Mouse (Mus musculus) heart, postnatal 0 days (tissue): ENCODE results near the gene Cnn3.

Experiments used
- CTCF ChIP-seq: IDR thresholded peaks from 2 replicates; pipeline ENCODE4 v1.5.1; 2016; ENCODE audit warnings: antibody characterized with exemption, control low read depth, low read depth
- EP300 ChIP-seq: IDR thresholded peaks from 2 replicates; pipeline ENCODE4 v1.6.1; 2016; ENCODE audit warnings: antibody characterized with exemption, low read depth

DNA sequence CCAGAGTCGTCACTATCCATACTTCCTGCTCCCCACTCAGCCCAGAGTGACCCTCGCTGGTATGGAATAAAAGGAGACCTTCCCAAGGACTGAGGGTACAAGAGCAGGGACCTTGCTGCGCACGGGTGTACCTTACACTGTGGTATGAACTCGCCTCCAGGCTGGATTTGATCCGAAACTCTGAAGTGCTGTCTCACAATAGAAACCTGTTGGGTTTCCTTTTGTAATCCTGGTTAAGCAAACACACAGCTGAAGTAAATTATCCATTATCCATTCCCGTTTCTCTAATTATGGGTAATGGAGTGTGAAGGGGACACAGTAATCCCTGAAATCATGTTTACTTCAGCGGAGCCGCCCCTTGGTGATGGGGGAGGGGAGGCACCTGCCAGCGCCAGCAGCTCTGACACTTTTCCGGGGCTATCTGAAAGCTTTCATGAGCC, 21.8 kb downstream of the Cnn3 start:
- TF ChIP-seq CTCF (no peak), EP300 (no peak)
